Mouse (Mus musculus) neutrophil, adult 5-6 weeks (primary cell): ENCODE measurements around the gene 2700081O15Rik. TPM values are rescaled to one million over a fixed set of nuclear protein-coding genes. Genes with fewer than 3 reads are reported as not detected.

Experiments used
- ATAC-seq: fragments of 151-379, 151-347 bp; 2 replicates; pipeline ENCODE4 v1.8.0; 2017; ENCODE audit warnings: mild to moderate bottlenecking, moderate TSS enrichment; ENCODE audit not compliant: insufficient number of reproducible peaks, poor library complexity, low FRiP score, severe bottlenecking; ENCODE audit errors: extremely low read depth
- total RNA-seq: library from RNA; stranded (forward); fragments of 200-1000 nt; gene quantifications from 2 replicates; pipeline ENCODE4 v1.2.3, GENCODE M21; 2017

2700081O15Rik gene
- total RNA-seq, 1 experiment from 2014 or later, result 2.8 TPM

DNA sequence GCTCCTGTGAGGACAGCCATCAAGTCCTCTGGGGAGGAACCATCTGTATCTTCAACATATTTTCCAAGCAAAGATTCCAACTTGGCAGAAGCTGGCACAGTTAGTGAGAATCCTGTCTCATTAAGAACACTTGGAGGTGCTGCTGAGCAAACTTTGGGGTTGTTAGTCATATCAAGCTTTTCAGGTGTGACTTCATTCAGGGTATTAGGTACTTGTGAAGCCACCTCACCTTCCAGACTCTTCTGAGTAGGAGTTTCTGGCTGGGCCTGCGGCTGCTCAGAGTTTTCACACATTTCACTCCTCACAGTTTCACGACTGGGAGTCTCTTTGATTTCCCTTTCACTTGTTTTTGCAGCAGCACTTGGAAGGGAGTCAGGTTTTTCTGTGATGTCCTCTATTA lies 39.4 kb downstream of the 2700081O15Rik start:
- ATAC-seq, result no peak

DNA sequence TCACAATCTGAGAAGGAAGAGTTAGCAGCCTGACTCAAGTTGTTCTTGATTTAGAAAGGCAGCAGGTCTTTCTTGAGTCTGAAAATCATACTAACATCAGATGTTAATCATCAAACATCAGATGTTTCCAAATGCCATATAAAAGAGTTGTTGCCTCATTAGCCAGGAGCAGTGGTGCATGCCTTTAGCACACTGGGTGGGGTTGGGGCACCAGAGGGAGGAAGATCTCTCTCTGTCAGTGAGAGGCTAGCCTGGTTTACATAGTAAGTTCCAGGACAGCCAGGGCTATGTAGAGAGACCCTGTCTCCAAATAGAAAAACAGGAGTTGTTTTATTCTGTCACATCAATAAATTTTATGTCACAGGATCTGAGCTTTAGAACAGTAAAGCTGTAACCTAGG lies 41.5 kb downstream of the 2700081O15Rik start:
- no peak for ATAC-seq

DNA sequence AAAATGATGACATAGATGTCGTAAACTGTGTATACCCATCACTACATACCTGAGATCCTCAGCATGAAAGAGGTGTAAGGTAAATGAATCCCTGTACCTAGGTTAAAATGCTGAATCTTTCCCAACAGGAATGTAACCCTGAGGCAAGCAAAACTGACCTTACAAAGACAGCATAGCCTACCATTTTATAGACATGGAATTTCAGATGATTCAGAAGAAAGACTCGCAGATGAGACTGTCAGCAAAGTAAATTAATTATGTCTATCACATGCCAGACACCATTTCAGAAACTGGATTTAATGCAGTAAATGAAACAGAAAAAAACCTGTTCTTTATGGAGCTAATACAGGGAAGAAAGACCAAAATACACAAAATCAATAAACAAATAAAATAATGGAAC lies 41.9 kb downstream of the 2700081O15Rik start:
- no peak for ATAC-seq

DNA sequence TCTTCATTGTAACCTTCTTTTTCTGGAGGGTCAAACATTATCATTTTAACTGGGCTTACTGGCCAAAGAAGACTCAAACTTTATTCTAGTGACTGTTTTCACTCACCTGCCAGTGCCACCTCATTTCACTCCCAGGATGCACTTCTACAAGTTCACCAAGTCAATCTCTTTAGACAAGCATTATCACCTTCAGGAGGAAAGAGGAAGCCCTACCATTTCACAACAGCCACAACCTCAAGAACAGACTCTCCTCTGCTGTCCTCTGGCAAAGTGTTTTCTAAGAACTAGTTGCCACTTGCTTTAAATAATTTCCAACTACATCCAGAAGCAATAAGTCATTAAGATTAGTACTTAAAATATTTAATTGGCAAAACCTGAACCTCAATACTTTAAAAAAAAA lies 50.5 kb downstream of the 2700081O15Rik start:
- 0 out of 2 replicates have a peak, but pooled peaks have one; percentile 39 for ATAC-seq

DNA sequence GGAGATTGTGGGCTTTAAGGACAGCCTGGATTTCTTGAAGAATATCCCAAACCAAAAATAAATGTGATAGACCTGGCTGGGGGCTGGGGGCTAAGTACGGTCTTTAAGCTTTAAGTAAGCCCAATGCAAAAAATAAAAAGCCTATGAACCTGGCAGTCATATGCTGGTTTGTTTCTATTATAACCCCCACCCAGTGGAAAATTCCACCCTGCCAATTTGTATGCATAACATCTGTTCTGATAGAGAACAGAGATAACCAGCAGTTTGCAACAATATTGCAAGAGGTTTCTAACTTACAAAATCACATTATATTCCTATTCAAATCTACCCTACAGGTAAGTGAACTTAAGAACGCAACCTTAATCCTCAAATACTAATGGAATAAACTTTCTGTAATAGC lies 53.2 kb downstream of the 2700081O15Rik start:
- no peak for ATAC-seq

Other genes starting within 250 kb of the 2700081O15Rik start
- gene Otub1, start 211.3 kb upstream of the 2700081O15Rik start, total RNA-seq, result 45.5 and 48.9 TPM in 2 replicates
- gene Cox8a, start 200.0 kb upstream of the 2700081O15Rik start, total RNA-seq, result 208 and 218 TPM in 2 replicates
- 19.6 and 24.4 TPM in 2 replicates for gene Naa40, start 176.4 kb upstream of the 2700081O15Rik start, total RNA-seq
- 2.1 and 2.4 TPM in 2 replicates for gene Rcor2, start 150.3 kb upstream of the 2700081O15Rik start, total RNA-seq
- gene Mark2, start 75.8 kb upstream of the 2700081O15Rik start, total RNA-seq, result 96.4 and 114 TPM in 2 replicates
- gene Spindoc, start 34.6 kb upstream of the 2700081O15Rik start, total RNA-seq, result 8.7 and 9.3 TPM in 2 replicates
- gene Rtn3, start 65.7 kb downstream of the 2700081O15Rik start, total RNA-seq, result 69.4 and 71.8 TPM in 2 replicates
- 35.8 and 36.1 TPM in 2 replicates for gene Atl3, start 76.4 kb downstream of the 2700081O15Rik start, total RNA-seq
- gene Pla2g16, start 139.8 kb downstream of the 2700081O15Rik start, total RNA-seq, result 13.8 and 16.7 TPM in 2 replicates
- gene Lgals12, start 189.6 kb downstream of the 2700081O15Rik start, total RNA-seq, result not detected in 2 replicates
- gene Hrasls5, start 194.9 kb downstream of the 2700081O15Rik start, total RNA-seq, result not detected in 2 replicates